Mouse (Mus musculus): ENCODE measurements around the gene Thap8.

DNA sequence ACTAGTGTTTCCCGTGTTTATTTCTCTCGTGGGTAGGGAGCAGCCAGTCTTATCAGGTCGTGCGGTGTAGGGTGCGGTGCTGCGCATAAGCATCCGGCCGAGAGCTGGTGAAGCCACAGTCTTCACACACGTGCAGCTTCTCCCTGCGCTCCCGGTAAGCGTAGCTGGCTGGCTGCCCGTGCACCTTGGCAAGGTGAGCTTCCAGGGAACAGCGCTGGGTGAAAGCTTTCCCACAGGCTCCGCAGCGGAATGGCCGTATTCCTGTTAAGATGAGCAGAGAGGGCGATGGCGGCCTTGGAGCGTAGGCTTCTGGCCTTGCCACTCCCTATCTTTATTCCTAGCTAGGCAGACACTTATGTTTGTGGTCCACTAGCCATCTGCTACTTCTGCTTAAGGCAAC lies 46.5 kb upstream of the Thap8 start:
- no peak for TF ChIP-seq POLR2A (IDR thresholded peaks at IDR 0.05; ENCODE audit: borderline replicate concordance, extremely low read depth, low read depth, low read length)
- no peak for TF ChIP-seq CTCF (IDR thresholded peaks at IDR 0.05; ENCODE audit: insufficient read depth, low read length)
